Mouse (Mus musculus): Measurements from ENCODE around the gene Kank4. TPM values are rescaled to one million over a fixed set of nuclear protein-coding genes. Genes with fewer than 3 reads are reported as not detected.
A peak's percentile ranks its signal among the peaks of the same experiment; 100 is the strongest.

Gene Kank4
- polyA plus RNA-seq, 1 experiment: 9.1 TPM

DNA sequence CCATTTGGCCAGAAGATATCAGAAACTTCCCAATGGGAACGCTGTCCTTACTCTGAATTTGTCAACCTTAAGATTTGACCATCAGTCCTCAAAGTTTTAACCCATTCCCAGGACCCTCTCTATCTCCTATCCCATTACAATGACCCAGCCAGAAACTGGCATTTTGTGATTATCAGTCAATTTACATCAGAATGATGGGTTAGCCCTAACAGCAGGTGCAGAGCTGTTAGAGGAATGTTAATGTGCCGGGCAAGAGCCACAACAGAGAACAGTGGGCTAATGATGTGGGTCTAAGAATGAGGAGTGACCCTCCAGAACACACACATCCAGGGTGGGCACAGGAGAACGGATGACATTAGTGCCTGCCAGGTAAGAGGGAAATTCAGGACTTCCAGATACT lies 31.1 kb downstream of the Kank4 start:
- H3K27ac ChIP-seq (ENCODE audit: insufficient read depth, low read length): no peak overlapping the region
- H3K4me1 ChIP-seq (ENCODE audit: control insufficient read depth, insufficient read depth, low read length): no peaks in the 10 kb centered on the region
- DNase-seq: no peak
- TF ChIP-seq CTCF (IDR thresholded peaks at IDR 0.05; ENCODE audit: borderline replicate concordance, insufficient read depth, low read depth, low read length) (no peak), POLR2A (IDR thresholded peaks at IDR 0.05; ENCODE audit: borderline replicate concordance, insufficient read depth, low read length) (no peak)
- no peaks in the 10 kb centered on the region for H3K27me3 ChIP-seq (ENCODE audit: control insufficient read depth, insufficient read depth, low read length)
- no peak overlapping the region for H3K4me3 ChIP-seq (replicated peaks; ENCODE audit: insufficient read depth, low read depth, low read length)
- 25% methylated on average over 3 of the region's 3 CpGs for WGBS

GRCm38 (mm10) chr4:98785851-98786250 lies 31.5 kb downstream of the Kank4 start:
- no peaks in the 10 kb centered on the region for H3K4me1 ChIP-seq (ENCODE audit: control insufficient read depth, insufficient read depth, low read length)
- no peaks in the 10 kb centered on the region for H3K27me3 ChIP-seq (ENCODE audit: control insufficient read depth, insufficient read depth, low read length)
- no peak overlapping the region for H3K4me3 ChIP-seq (replicated peaks; ENCODE audit: insufficient read depth, low read depth, low read length)
- TF ChIP-seq CTCF (IDR thresholded peaks at IDR 0.05; ENCODE audit: borderline replicate concordance, insufficient read depth, low read depth, low read length) (no peak), POLR2A (IDR thresholded peaks at IDR 0.05; ENCODE audit: borderline replicate concordance, insufficient read depth, low read length) (no peak)
- WGBS: 44% methylated on average over 8 of the region's 8 CpGs
- H3K27ac ChIP-seq (ENCODE audit: insufficient read depth, low read length): no peak overlapping the region
- DNase-seq: no peak

- H3K4me3 ChIP-seq (replicated peaks; ENCODE audit: insufficient read depth, low read depth, low read length): peak overlapping the region; percentile 53
- peak in 1 of 2 experiments; percentile 14 for DNase-seq
- TF ChIP-seq CTCF (IDR thresholded peaks at IDR 0.05; ENCODE audit: borderline replicate concordance, insufficient read depth, low read depth, low read length) (no peak), POLR2A (IDR thresholded peaks at IDR 0.05; ENCODE audit: borderline replicate concordance, insufficient read depth, low read length) (no peak)
- no peaks in the 10 kb centered on the region for H3K27me3 ChIP-seq (ENCODE audit: control insufficient read depth, insufficient read depth, low read length)
- 17% methylated on average over 16 of the region's 16 CpGs for WGBS
- H3K27ac ChIP-seq (ENCODE audit: insufficient read depth, low read length): no peak overlapping the region
- H3K4me1 ChIP-seq (ENCODE audit: control insufficient read depth, insufficient read depth, low read length): no peaks in the 10 kb centered on the region
These were observed 39.1 kb downstream of the Kank4 start for GRCm38 (mm10) chr4:98778219-98778618.

- 91% methylated on average over 6 of the region's 6 CpGs for WGBS
- Histone ChIP-seq H3K4me3 (replicated peaks; ENCODE audit: insufficient read depth, low read depth, low read length) (no peak overlapping the region), H3K27ac (ENCODE audit: insufficient read depth, low read length) (no peak overlapping the region), H3K27me3 (ENCODE audit: control insufficient read depth, insufficient read depth, low read length) (no peaks in the 10 kb centered on the region), H3K4me1 (ENCODE audit: control insufficient read depth, insufficient read depth, low read length) (no peaks in the 10 kb centered on the region)
- no peak for DNase-seq
- no peak for TF ChIP-seq CTCF (IDR thresholded peaks at IDR 0.05; ENCODE audit: borderline replicate concordance, insufficient read depth, low read depth, low read length)
- no peak for TF ChIP-seq POLR2A (IDR thresholded peaks at IDR 0.05; ENCODE audit: borderline replicate concordance, insufficient read depth, low read length)
These were observed 39.9 kb downstream of the Kank4 start for GRCm38 (mm10) chr4:98777464-98777863.

GRCm38 (mm10) chr4:98776721-98777427 lies 40.5 kb downstream of the Kank4 start:
- DNase-seq: no peak
- TF ChIP-seq POLR2A (IDR thresholded peaks at IDR 0.05; ENCODE audit: borderline replicate concordance, insufficient read depth, low read length) (no peak), CTCF (IDR thresholded peaks at IDR 0.05; ENCODE audit: borderline replicate concordance, insufficient read depth, low read depth, low read length) (no peak)
- Histone ChIP-seq H3K27me3 (ENCODE audit: control insufficient read depth, insufficient read depth, low read length) (no peaks in the 10 kb centered on the region), H3K27ac (ENCODE audit: insufficient read depth, low read length) (no peak overlapping the region), H3K4me1 (ENCODE audit: control insufficient read depth, insufficient read depth, low read length) (no peaks in the 10 kb centered on the region), H3K4me3 (replicated peaks; ENCODE audit: insufficient read depth, low read depth, low read length) (no peak overlapping the region)
- WGBS: 93% methylated on average over 10 of the region's 10 CpGs

DNA sequence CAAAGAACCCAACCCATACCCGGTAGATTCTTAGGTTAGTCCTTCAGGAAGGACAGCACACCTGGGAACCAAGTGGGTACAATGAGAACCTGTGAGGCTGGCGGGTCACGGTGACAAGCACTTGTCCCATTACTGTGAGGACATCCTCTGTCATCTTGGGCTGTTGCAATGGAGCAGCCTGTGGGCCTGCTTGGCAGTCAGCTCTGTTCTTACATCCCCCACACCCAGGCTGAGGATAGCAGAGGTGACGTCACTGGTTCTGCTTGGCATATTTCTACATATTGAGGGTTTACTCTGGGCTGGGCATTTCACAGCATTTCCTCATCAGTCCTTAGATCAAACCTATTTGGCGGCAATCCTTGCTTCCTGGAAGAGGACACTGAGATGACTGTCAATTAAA lies 43.6 kb downstream of the Kank4 start:
- no peak overlapping the region for H3K4me3 ChIP-seq (replicated peaks; ENCODE audit: insufficient read depth, low read depth, low read length)
- no peak for TF ChIP-seq CTCF (IDR thresholded peaks at IDR 0.05; ENCODE audit: borderline replicate concordance, insufficient read depth, low read depth, low read length)
- TF ChIP-seq POLR2A (IDR thresholded peaks at IDR 0.05; ENCODE audit: borderline replicate concordance, insufficient read depth, low read length): no peak
- H3K4me1 ChIP-seq (ENCODE audit: control insufficient read depth, insufficient read depth, low read length): no peaks in the 10 kb centered on the region
- no peak for DNase-seq
- WGBS: 97% methylated on average over 5 of the region's 5 CpGs
- no peaks in the 10 kb centered on the region for H3K27me3 ChIP-seq (ENCODE audit: control insufficient read depth, insufficient read depth, low read length)
- no peak overlapping the region for H3K27ac ChIP-seq (ENCODE audit: insufficient read depth, low read length)

- DNase-seq: no peak
- 83% methylated on average over 14 of the region's 14 CpGs for WGBS
- TF ChIP-seq POLR2A (IDR thresholded peaks at IDR 0.05; ENCODE audit: borderline replicate concordance, insufficient read depth, low read length) (no peak), CTCF (IDR thresholded peaks at IDR 0.05; ENCODE audit: borderline replicate concordance, insufficient read depth, low read depth, low read length) (no peak)
These were observed 49.9 kb downstream of the Kank4 start for GRCm38 (mm10) chr4:98767134-98768133.

More at GRCm38 (mm10) chr4:98767134-98768133, 49.9 kb downstream of the Kank4 start:
- H3K27ac ChIP-seq (ENCODE audit: insufficient read depth, low read length): no peak overlapping the region
- no peaks in the 10 kb centered on the region for H3K4me1 ChIP-seq (ENCODE audit: control insufficient read depth, insufficient read depth, low read length)
- no peaks in the 10 kb centered on the region for H3K27me3 ChIP-seq (ENCODE audit: control insufficient read depth, insufficient read depth, low read length)
- H3K4me3 ChIP-seq (replicated peaks; ENCODE audit: insufficient read depth, low read depth, low read length): no peak overlapping the region

All from cerebellum, adult 2 months (tissue).